Mouse (Mus musculus): ENCODE results near the gene Sinhcaf. TPM values are rescaled to one million over a fixed set of nuclear protein-coding genes. Genes with fewer than 3 reads are reported as not detected.
"Not testable (repeated sequence)": the region's sequence is repeated elsewhere in the genome, so short reads cannot be mapped to it uniquely, and the experiment has no call there.

Sinhcaf gene
- polyA plus RNA-seq, 1 experiment: 5.5 TPM

DNA sequence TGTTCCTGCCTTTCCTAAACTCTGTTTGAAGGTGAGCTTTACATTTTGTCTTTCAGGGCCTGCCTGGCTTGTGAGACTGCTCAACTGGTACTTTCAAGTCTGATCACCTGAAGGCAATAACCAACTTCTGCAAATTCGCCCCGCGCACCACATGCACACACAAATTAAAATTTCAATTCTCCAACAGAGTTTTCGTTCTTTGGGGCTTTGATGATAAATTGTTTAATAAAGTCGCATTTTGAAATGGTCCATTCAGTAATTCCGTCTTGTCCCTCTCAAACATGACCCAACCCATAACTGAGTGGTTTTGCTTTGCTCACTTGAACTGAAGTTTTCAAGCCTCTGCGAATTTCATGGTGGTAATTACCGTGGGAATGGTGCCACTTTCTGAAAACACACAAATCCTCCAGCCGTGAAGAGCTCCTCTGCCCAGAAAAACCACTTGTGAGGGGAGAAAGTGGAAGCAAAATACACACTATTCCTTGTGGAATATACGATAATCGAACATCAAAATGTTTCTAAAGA is 676 bp upstream of the Sinhcaf start:
- DNase-seq: no peak
- TF ChIP-seq POLR2A (IDR thresholded peaks at IDR 0.05; ENCODE audit: borderline replicate concordance, extremely low read depth, low read depth, low read length) (no peak), CTCF (IDR thresholded peaks at IDR 0.05; ENCODE audit: insufficient read depth, low read length) (no peak)
- peak overlapping the region; percentile 85 for H3K4me3 ChIP-seq (replicated peaks; ENCODE audit: extremely low read depth, low read depth, low read length)
- 22% methylated on average over 11 of the region's 11 CpGs for WGBS
- H3K4me1 ChIP-seq (ENCODE audit: control insufficient read depth, insufficient read depth, low read length): peaks cover 7% of the 10 kb centered on the region; the same call in 1 of the 2 replicates

DNA sequence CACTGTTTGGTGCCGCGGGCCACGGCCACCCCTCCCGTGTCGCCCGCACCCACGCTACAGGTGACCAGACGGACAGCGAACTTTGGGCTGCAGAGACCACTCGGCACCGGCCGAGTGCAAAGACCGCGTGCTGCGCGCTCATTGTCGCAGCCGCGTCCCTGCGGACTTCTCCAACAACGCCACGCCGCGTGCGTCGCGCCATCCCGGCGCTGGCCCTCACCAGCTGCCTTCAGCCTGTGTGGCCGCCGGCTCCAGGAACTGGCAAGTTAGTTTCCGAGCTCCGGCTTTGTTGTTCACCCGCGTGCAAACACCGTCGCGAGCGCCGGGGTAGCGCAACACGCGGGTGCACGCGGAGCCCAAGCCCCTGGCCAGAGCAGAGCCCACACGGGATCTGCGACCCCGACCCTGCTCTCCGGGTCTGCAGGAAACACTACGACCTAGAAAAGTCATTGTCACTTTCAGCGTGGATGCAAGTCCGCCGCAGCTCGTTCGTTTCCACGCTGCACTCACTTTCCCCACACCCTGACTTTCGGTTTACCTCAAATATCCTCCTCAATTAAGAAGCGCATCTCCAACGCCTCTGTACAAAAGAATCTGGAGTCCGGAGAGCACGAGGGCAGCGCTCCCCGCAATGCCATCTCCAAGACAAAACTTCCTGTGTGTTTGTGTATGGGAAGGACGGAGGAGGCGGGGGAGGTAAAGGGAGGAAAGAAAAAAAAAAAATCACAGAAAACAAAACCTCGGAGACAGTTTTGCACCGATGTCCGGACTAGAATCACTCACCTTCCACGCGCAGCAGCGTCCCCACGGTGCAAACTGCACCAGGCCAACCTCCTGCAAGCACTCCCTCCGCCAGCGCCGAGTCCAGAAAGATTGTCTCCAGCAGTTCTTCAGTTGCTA is 508 bp downstream of the Sinhcaf start:
- peak; percentile 53 for DNase-seq
- Histone ChIP-seq H3K4me1 (ENCODE audit: control insufficient read depth, insufficient read depth, low read length) (peaks cover 7% of the 10 kb centered on the region; the same call in 1 of the 2 replicates), H3K4me3 (replicated peaks; ENCODE audit: extremely low read depth, low read depth, low read length) (peak overlapping the region; percentile 90)
- TF ChIP-seq CTCF (IDR thresholded peaks at IDR 0.05; ENCODE audit: insufficient read depth, low read length) (no peak), POLR2A (IDR thresholded peaks at IDR 0.05; ENCODE audit: borderline replicate concordance, extremely low read depth, low read depth, low read length) (no peak)
- under 1% methylated on average over 75 of the region's 75 CpGs for WGBS

DNA sequence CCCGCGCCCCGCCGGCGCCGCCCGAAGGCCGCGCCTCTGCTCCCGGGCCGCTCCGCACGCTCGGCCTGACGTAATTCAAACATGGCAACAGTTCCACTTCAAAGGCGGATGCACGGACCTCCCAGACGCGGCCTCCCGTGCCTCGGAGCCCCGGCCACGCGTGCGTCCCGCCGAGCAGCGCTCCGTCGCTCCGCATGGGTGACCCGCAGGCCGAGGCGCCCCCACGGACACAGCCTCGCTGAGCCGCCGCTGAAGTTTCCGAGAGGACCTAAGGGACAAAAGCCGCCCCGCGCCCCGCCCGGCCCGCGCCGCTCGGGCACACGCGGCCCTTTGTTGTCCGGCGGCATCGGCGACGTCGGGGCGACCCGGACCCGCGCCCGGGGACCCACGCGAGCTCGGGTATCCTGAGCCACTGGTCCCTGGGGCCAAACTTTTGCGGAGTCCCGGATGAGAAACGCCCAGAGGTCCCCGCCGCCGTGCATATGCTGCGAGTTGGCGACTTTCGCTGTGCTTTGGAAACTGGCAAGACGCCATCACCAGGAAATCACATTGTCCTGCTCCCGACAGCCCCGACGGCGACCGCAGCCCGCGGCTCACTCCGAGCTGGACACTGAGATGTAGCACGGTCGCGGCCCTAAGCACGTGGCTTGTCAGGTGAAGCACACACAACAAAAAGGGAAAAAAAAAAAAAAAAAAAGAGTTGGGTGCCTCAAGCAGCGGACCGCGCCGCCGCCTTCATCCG is 1.3 kb downstream of the Sinhcaf start:
- peak; percentile 81 for DNase-seq
- under 1% methylated on average over 91 of the region's 92 CpGs for WGBS
- Histone ChIP-seq H3K4me1 (ENCODE audit: control insufficient read depth, insufficient read depth, low read length) (peaks cover 7% of the 10 kb centered on the region; the same call in 1 of the 2 replicates), H3K4me3 (replicated peaks; ENCODE audit: extremely low read depth, low read depth, low read length) (peak overlapping the region; percentile 90)
- TF ChIP-seq POLR2A (IDR thresholded peaks at IDR 0.05; ENCODE audit: borderline replicate concordance, extremely low read depth, low read depth, low read length) (peak; percentile 30; the same call in 1 of the 2 replicates), CTCF (IDR thresholded peaks at IDR 0.05; ENCODE audit: insufficient read depth, low read length) (no peak)

DNA sequence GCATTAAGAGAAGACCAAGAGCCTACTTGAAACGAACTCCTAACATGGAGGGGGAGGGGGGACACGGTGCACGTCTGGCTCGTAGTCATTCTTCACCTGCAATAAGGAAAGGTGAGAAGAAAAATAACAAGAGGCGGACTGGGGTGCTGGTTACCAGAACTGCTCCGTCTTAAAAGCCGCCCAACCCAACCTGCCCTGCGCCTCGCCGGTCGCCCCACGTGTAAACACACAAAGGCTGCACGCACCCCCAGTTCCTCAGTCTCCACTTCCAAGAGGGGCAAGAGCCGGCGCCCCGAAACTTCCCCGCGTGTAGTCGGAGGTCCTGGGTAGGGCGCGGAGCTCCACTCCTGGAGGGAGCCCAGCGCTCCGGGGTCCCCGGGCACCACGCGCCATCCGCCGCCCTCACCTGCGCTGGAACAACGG is 1.9 kb downstream of the Sinhcaf start:
- under 1% methylated on average over 30 of the region's 30 CpGs for WGBS
- Histone ChIP-seq H3K4me1 (ENCODE audit: control insufficient read depth, insufficient read depth, low read length) (peaks cover 7% of the 10 kb centered on the region; the same call in 1 of the 2 replicates), H3K4me3 (replicated peaks; ENCODE audit: extremely low read depth, low read depth, low read length) (peak overlapping the region; percentile 90)
- no peak for TF ChIP-seq CTCF (IDR thresholded peaks at IDR 0.05; ENCODE audit: insufficient read depth, low read length)
- TF ChIP-seq POLR2A (IDR thresholded peaks at IDR 0.05; ENCODE audit: borderline replicate concordance, extremely low read depth, low read depth, low read length): no peak
- DNase-seq: no peak

DNA sequence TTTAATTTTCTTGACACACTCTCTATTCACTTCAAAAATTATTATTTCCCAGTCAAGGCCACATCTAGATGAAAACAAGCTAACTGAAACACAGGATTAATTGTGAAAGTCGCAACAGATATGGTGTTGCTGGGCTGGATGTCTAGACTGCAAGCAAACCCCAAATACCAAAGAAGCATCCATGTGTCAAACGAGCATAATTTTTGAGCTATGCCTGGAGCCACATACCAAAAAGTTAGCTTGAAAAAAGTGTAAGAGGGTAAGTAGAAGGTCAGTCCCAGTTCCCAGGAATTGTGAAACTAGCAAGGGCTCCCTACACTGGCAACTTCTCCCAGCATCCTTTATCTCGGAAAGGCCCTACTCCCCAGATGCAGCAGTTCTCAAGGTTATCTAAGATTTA is 2.6 kb downstream of the Sinhcaf start:
- no peak for DNase-seq

DNA sequence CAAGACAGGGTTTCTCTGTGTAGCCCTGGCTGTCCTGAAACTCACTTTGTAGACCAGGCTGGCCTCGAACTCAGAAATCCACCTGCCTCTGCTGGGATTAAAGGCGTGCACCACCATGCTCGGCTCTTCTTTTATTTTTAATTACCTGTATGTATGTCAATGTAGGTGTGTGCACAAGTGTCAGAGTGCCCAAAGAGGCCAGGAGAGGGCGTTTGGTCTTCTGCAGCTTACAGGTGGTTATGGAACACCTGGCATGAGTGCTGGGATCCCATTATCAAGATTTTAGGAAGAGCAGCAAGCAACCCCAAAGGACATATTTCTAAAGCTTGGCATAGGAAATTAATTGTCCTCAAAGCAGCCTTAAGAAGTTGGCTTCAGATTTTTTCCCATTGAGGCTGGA is 3.9 kb downstream of the Sinhcaf start:
- 82% methylated on average over 4 of the region's 4 CpGs for WGBS
- no peak overlapping the region for H3K4me3 ChIP-seq (replicated peaks; ENCODE audit: extremely low read depth, low read depth, low read length)
- TF ChIP-seq POLR2A (IDR thresholded peaks at IDR 0.05; ENCODE audit: borderline replicate concordance, extremely low read depth, low read depth, low read length) (no peak), CTCF (IDR thresholded peaks at IDR 0.05; ENCODE audit: insufficient read depth, low read length) (no peak)
- no peak for DNase-seq
- H3K4me1 ChIP-seq (ENCODE audit: control insufficient read depth, insufficient read depth, low read length): peaks cover 7% of the 10 kb centered on the region; the same call in 1 of the 2 replicates

More for the DNA sequence above, 2.6 kb downstream of the Sinhcaf start:
- WGBS: 53% methylated on average over 3 of the region's 3 CpGs
- H3K4me3 ChIP-seq (replicated peaks; ENCODE audit: extremely low read depth, low read depth, low read length): no peak overlapping the region
- no peak for TF ChIP-seq CTCF (IDR thresholded peaks at IDR 0.05; ENCODE audit: insufficient read depth, low read length)
- no peak for TF ChIP-seq POLR2A (IDR thresholded peaks at IDR 0.05; ENCODE audit: borderline replicate concordance, extremely low read depth, low read depth, low read length)
- H3K4me1 ChIP-seq (ENCODE audit: control insufficient read depth, insufficient read depth, low read length): peaks cover 7% of the 10 kb centered on the region; the same call in 1 of the 2 replicates

DNA sequence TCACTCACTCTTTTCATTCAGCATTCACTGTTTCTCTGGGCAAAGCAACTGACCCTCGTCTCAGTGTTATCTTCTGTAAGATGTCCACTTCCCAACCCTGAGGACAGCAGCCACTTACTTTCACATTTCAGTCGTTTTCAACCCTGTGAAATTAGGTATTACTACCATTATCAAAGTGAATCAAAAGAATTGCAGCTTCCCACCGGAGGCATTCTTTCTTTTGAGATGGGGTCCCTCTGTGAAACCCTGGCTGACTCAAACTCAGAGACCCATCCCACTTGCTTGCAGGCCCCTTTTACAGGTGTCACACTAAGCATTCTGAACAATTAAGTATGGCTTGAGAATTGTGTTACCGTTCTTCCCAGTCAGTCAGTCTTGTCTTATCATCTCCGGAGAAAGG is 4.4 kb downstream of the Sinhcaf start:
- no peak overlapping the region for H3K4me3 ChIP-seq (replicated peaks; ENCODE audit: extremely low read depth, low read depth, low read length)
- DNase-seq: no peak
- TF ChIP-seq CTCF (IDR thresholded peaks at IDR 0.05; ENCODE audit: insufficient read depth, low read length) (no peak), POLR2A (IDR thresholded peaks at IDR 0.05; ENCODE audit: borderline replicate concordance, extremely low read depth, low read depth, low read length) (no peak)
- H3K4me1 ChIP-seq (ENCODE audit: control insufficient read depth, insufficient read depth, low read length): peaks cover 4% of the 10 kb centered on the region; the same call in 1 of the 2 replicates
- 72% methylated on average over 5 of the region's 5 CpGs for WGBS

DNA sequence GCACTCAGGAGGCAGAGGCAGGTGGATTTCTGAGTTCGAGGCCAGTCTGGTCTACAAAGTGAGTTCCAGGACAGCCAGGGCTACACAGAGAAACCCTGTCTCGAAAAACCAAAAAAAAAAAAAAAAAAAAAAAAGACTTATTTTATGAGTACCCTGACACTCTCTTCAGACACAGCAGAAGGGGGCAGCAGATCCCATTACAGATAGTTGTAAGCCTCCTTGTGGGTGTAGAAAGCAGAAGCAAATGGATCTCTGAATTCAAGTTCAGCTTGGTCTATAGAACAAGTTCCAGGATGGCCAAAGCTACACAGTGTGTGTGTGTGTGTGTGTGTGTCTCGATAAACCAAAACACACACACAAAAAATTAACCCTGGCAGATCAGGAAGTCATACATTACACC is 5.9 kb downstream of the Sinhcaf start:
- DNase-seq; H3K4me1 ChIP-seq (ENCODE audit: control insufficient read depth, insufficient read depth, low read length); H3K4me3 ChIP-seq (replicated peaks; ENCODE audit: extremely low read depth, low read depth, low read length): not testable (repeated sequence)
- WGBS: 79% methylated on average over 2 of the region's 3 CpGs

DNA sequence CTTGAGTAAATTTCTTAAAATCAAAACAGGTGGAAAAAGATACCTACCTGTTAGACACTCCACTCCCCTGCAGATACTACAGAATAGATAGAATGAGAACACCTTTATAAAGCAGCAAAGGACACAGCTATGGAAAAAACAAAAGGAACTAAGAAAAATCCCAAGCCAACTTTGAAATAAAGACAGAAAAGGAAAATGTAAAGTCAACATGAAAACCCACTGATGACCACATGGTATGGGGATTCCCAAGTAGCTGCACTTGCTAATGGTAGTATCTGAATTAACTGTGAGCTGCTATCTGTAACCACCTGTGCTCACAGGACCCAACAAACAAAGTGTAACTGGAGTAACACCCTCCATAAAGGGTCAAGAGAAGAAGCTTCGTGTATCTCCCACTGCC is 8.6 kb downstream of the Sinhcaf start:
- 36% methylated on average over 1 of the region's 1 CpGs for WGBS

More for the DNA sequence above, 8.6 kb downstream of the Sinhcaf start:
- no peak for DNase-seq
- H3K4me1 ChIP-seq (ENCODE audit: control insufficient read depth, insufficient read depth, low read length): peaks cover 5% of the 10 kb centered on the region
- no peak for TF ChIP-seq POLR2A (IDR thresholded peaks at IDR 0.05; ENCODE audit: borderline replicate concordance, extremely low read depth, low read depth, low read length)
- no peak for TF ChIP-seq CTCF (IDR thresholded peaks at IDR 0.05; ENCODE audit: insufficient read depth, low read length)
- H3K4me3 ChIP-seq (replicated peaks; ENCODE audit: extremely low read depth, low read depth, low read length): no peak overlapping the region

Measured in lung, adult 2 months (tissue).